Mouse (Mus musculus) G1E (cell line): ENCODE measurements around the gene Rasal2.

Source experiments
- CTCF ChIP-seq: IDR thresholded peaks from 2 replicates; pipeline ENCODE4 v1.5.1; 2012; ENCODE audit warnings: low read depth, low read length, inconsistent platforms, mixed read lengths
- GATA1 ChIP-seq: IDR thresholded peaks from 2 replicates; pipeline ENCODE4 v1.6.1; 2012; ENCODE audit warnings: borderline replicate concordance, low read length, inconsistent platforms, mixed read lengths
- GATA2 ChIP-seq: IDR thresholded peaks from 2 replicates; pipeline ENCODE4 v1.6.1; 2012; ENCODE audit warnings: low read depth, low read length, inconsistent platforms, borderline replicate concordance

DNA sequence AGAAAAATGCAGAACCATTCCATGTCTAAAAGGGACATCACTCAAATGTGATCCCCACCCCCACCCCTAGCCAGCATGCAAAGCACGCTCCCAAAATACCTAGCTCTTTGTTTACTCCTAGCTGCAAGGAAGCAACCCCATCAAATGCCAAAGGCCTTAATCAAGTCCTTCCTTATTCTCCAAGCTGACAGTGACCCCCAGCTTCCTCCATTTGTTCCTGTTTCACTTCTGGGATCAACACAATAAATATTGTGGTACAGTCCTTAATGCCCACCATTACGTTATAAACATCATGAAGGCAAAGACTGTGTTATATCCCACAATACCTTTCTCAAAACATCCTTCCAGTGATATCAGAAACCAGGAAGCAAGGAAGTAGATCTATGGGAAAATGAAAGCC is 4.2 kb upstream of the Rasal2 start:
- no peak for TF ChIP-seq CTCF
- TF ChIP-seq GATA1 = no peak
- no peak for TF ChIP-seq GATA2
